In the genomic region with DNA sequence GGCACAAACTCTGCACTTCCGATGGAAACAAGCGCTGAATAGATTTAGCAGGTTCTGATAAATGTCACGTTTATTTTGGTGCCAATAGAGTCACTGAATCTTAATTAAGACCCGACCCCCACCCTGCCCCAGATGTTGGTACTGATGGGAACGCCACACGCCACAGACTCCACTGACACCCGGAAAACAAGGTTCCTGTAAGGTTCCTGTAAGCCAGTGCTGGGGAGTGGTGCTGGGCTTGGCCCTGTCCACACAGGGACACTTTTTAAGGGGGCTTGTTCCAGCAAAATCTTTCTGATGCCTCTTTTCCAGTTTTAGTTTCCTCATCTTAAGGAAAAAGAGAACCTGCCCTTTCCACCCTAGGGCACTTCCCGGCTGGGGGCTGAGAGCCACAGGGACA, we compare ENCODE assay signal across 8 mouse cellular contexts.
DNase-seq lines count a peak whose midpoint lies in the region; ATAC-seq and TF ChIP-seq lines count a peak whose summit lies in the region.

No protein-coding gene starts in this region.

- H3K4me2 ChIP-seq in embryonic facial prominence, embryonic 11.5 days (ENCODE audit: low read depth, low read length): peak overlapping the region; percentile 46
- peak overlapping the region; percentile 65 for H3K4me2 ChIP-seq in hindbrain, embryonic 13.5 days
- H3K4me2 ChIP-seq in midbrain, embryonic 12.5 days (replicated peaks): peak overlapping the region; percentile 69

- DNase-seq in heart, adult 2 months: no peak
- DNase-seq in heart, postnatal 25 days (ENCODE audit: low spot score): no peak
- DNase-seq in embryonic facial prominence, embryonic 11.5 days (ENCODE audit: low spot score): no peak
- no peak for DNase-seq in adrenal gland, adult 8-10 months
- no peak for DNase-seq in adrenal gland, adult 2 months
- no peak for DNase-seq in right cerebral cortex, adult 18-20 months

- H3K27me3 ChIP-seq in heart, adult 2 months (ENCODE audit: control insufficient read depth, insufficient read depth, low read length): no peaks in the 10 kb centered on the region
- no peaks in the 10 kb centered on the region for H3K27me3 ChIP-seq in embryonic facial prominence, embryonic 11.5 days (ENCODE audit: control insufficient read depth, insufficient read depth, low read length)
- H3K27me3 ChIP-seq in hindbrain, embryonic 13.5 days: peaks cover 52% of the 10 kb centered on the region
- H3K27me3 ChIP-seq in midbrain, embryonic 12.5 days: peaks cover 18% of the 10 kb centered on the region; the same call in 1 of the 2 replicates

- 0 out of 2 replicates have a peak overlapping the region, but pooled peaks have one; percentile 14 for H3K4me3 ChIP-seq in heart, adult 2 months
- H3K4me3 ChIP-seq in embryonic facial prominence, embryonic 11.5 days (ENCODE audit: low read depth, low read length): no peak overlapping the region
- peak overlapping the region; percentile 39; the same call in 1 of the 2 replicates for H3K4me3 ChIP-seq in hindbrain, embryonic 13.5 days
- H3K4me3 ChIP-seq in midbrain, embryonic 12.5 days: peak overlapping the region; percentile 36

- peak; percentile 44 for ATAC-seq in embryonic facial prominence, embryonic 11.5 days (replicated peaks; ENCODE audit: insufficient number of reproducible peaks, low FRiP score, low TSS enrichment, low read depth)
- peak; percentile 65 for ATAC-seq in hindbrain, embryonic 13.5 days (ENCODE audit: low FRiP score)
- peak; percentile 66 for ATAC-seq in midbrain, embryonic 12.5 days (ENCODE audit: low FRiP score, low read depth)

- no peak for TF ChIP-seq CTCF in heart, adult 2 months (IDR thresholded peaks at IDR 0.05)

- no peaks in the 10 kb centered on the region for H3K9me3 ChIP-seq in embryonic facial prominence, embryonic 11.5 days (replicated peaks; ENCODE audit: control insufficient read depth, low read length)
- no peaks in the 10 kb centered on the region for H3K9me3 ChIP-seq in hindbrain, embryonic 13.5 days
- no peaks in the 10 kb centered on the region for H3K9me3 ChIP-seq in midbrain, embryonic 12.5 days

- H3K79me2 ChIP-seq in heart, adult 2 months (replicated peaks; ENCODE audit: control insufficient read depth, insufficient read depth, low read length): no peaks in the 10 kb centered on the region

- peak overlapping the region; percentile 15; the same call in 1 of the 2 replicates for H3K27ac ChIP-seq in heart, adult 2 months
- H3K27ac ChIP-seq in embryonic facial prominence, embryonic 11.5 days (replicated peaks; ENCODE audit: low read depth, low read length): no peak overlapping the region
- H3K27ac ChIP-seq in hindbrain, embryonic 13.5 days: no peak overlapping the region
- peak overlapping the region; percentile 78 for H3K27ac ChIP-seq in midbrain, embryonic 12.5 days (replicated peaks)

- 15% methylated on average over 8 of the region's 8 CpGs for WGBS in heart, adult 2 months
- 6% methylated on average over 8 of the region's 8 CpGs for WGBS in embryonic facial prominence, embryonic 11.5 days
- WGBS in hindbrain, embryonic 13.5 days: 5% methylated on average over 8 of the region's 8 CpGs
- WGBS in midbrain, embryonic 12.5 days: 7% methylated on average over 8 of the region's 8 CpGs

- intact Hi-C loops in heart, adult 2 months (cut with DNase I): loop anchor here (5.0 to 10.0 kb wide), 4 partner anchors 64 to 1659 kb away; partner anchors contain the start of gene Dhx35
- intact Hi-C loops in heart, postnatal 25 days (cut with DNase I): loop anchor here (5.0 kb wide), 2 partner anchors 41 to 81 kb away; no protein-coding TSS in a partner anchor

- TF ChIP-seq POLR2A in heart, adult 2 months (IDR thresholded peaks at IDR 0.05; ENCODE audit: insufficient read depth, low read depth, low read length): no peak

- H3K9ac ChIP-seq in heart, adult 2 months (ENCODE audit: low read depth, low read length): no peak overlapping the region
- no peak overlapping the region for H3K9ac ChIP-seq in embryonic facial prominence, embryonic 11.5 days (replicated peaks; ENCODE audit: low read length)
- no peak overlapping the region for H3K9ac ChIP-seq in hindbrain, embryonic 13.5 days
- no peak overlapping the region for H3K9ac ChIP-seq in midbrain, embryonic 12.5 days (replicated peaks)

- peaks cover 7% of the 10 kb centered on the region for H3K4me1 ChIP-seq in heart, adult 2 months (ENCODE audit: control insufficient read depth, insufficient read depth, low read length)
- H3K4me1 ChIP-seq in embryonic facial prominence, embryonic 11.5 days (ENCODE audit: control insufficient read depth, insufficient read depth, low read length): peaks cover 3% of the 10 kb centered on the region
- H3K4me1 ChIP-seq in hindbrain, embryonic 13.5 days (replicated peaks): peaks cover 26% of the 10 kb centered on the region
- peaks cover 21% of the 10 kb centered on the region for H3K4me1 ChIP-seq in midbrain, embryonic 12.5 days

- H3K36me3 ChIP-seq in heart, adult 2 months (ENCODE audit: control insufficient read depth, insufficient read depth, low read length): no peaks in the 10 kb centered on the region
- H3K36me3 ChIP-seq in embryonic facial prominence, embryonic 11.5 days (replicated peaks; ENCODE audit: control insufficient read depth, insufficient read depth, low read depth, low read length): no peaks in the 10 kb centered on the region
- H3K36me3 ChIP-seq in hindbrain, embryonic 13.5 days: no peaks in the 10 kb centered on the region
- H3K36me3 ChIP-seq in midbrain, embryonic 12.5 days: no peaks in the 10 kb centered on the region

- TF ChIP-seq EP300 in heart, adult 2 months (IDR thresholded peaks at IDR 0.05; ENCODE audit: insufficient read depth, low read depth, low read length): no peak

Comparison
In these comparisons a context has a peak if more than half of its experiments do, and no peak if none do; other contexts are left out.
1. H3K27ac ChIP-seq: peak in heart, adult 2 months (single experiment) and midbrain, embryonic 12.5 days (single experiment); none in embryonic facial prominence, embryonic 11.5 days (single experiment) and hindbrain, embryonic 13.5 days (single experiment).
2. Peak in every context shown above with its lines, with median percentiles within 50 percentile points of each other: ATAC-seq and H3K4me2 ChIP-seq.